Mouse (Mus musculus) cortical plate, adult 2 months (tissue): ENCODE measurements around the gene Enah. TPM values are rescaled to one million over a fixed set of nuclear protein-coding genes. Genes with fewer than 3 reads are reported as not detected.

Experiments used
- H3K27ac ChIP-seq: fragments of 200-500 bp; 2 replicates; pipeline ENCODE4 v1.5.1; 2012; ENCODE audit warnings: low read length, control low read depth, inconsistent platforms; ENCODE audit not compliant: insufficient read depth
- H3K4me1 ChIP-seq: fragments of 200-500 bp; 2 replicates; pipeline ENCODE4 v1.6.1; 2011; ENCODE audit warnings: low read length; ENCODE audit not compliant: control insufficient read depth, insufficient read depth
- H3K4me3 ChIP-seq: fragments of 200-500 bp; 2 replicates; pipeline ENCODE4 v1.5.1; 2011; ENCODE audit warnings: mild to moderate bottlenecking, low read length, control low read depth; ENCODE audit not compliant: insufficient read depth
- CTCF ChIP-seq: fragments of 200-500 bp; IDR thresholded peaks from 2 replicates; pipeline ENCODE4 v1.5.1; 2011; ENCODE audit warnings: mild to moderate bottlenecking, control low read depth, low read length; ENCODE audit not compliant: insufficient read depth; ENCODE audit errors: extremely low read depth
- POLR2A ChIP-seq: fragments of 200-500 bp; IDR thresholded peaks from 2 replicates; pipeline ENCODE4 v1.6.1; 2011; ENCODE audit warnings: mild to moderate bottlenecking, low read length, control low read depth; ENCODE audit not compliant: insufficient read depth; ENCODE audit errors: extremely low read depth
- polyA plus RNA-seq: library from polyadenylated mRNA; depleted of rRNA; stranded (reverse); fragments of >200 nt; gene quantifications from 2 replicates; pipeline ENCODE4 v1.2.3, GENCODE M21; 2012

Gene Enah
- polyA plus RNA-seq, 1 experiment: 52.6 TPM

DNA sequence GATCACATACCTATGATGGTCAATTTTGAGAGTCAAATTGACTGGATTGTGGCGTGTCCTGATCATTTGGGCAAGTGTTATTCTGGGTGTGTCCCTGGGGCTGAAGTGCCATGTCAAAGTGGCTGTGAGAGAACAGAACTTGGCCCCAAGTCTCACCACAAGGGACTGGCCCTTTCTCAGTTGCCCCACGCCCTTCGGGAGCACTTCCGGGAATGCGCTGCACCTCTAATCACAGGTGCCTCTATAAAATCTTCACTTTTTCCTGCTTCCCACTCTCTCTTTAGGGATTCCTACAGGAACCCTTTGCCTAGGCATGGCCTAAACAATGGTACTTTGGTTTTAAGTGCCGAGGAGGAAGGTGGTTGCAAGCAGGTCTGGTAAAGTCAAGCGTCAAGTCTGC is 130.1 kb downstream of the Enah start:
- no peak overlapping the region for H3K4me3 ChIP-seq
- TF ChIP-seq POLR2A: no peak
- H3K4me1 ChIP-seq: peaks cover 2% of the 10 kb centered on the region; the same call in 1 of the 2 replicates
- H3K27ac ChIP-seq: no peak overlapping the region

DNA sequence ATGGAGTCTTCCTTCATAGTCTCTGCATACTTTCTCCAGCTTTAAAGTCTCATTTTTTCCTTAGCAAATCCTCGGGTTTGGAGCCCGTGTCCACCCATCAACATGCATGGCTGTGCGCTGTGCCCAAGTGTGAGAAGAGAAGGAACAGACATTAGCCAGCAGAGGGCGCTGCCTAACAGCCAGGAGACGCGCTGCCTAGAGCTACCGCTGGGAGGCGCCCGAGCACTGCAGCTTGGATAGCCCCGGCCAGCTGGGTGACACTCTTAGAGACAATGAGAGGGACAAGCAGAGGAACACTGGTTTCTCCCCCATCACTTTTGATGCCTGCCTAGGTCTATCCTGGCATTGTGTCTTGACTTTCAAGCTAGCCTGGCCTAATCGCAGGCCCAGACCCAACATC is 131.0 kb downstream of the Enah start:
- Histone ChIP-seq H3K4me1 (no peaks in the 10 kb centered on the region), H3K27ac (no peak overlapping the region), H3K4me3 (no peak overlapping the region)
- TF ChIP-seq CTCF (peak; percentile 100), POLR2A (no peak)

DNA sequence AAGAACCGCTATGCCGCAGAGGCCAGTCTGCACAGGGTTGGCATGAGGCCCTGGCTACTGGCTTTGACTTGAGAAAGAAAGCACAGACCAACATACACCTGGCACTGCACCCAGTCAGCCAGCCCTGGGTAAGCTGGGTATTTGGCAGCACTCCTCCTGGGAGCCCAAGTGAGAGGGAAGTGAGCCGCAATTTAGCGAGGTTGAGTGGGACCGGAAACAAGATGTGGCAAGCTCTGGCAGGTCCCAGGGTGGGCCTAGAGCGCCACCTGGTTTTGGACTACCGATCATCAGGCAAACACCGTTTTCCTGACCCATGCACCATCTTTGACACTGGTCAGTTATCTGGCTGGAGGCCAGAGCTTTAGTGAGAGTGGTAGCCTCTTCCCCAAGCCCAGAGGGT is 138.3 kb downstream of the Enah start:
- Histone ChIP-seq H3K4me1 (no peaks in the 10 kb centered on the region), H3K27ac (no peak overlapping the region), H3K4me3 (no peak overlapping the region)
- TF ChIP-seq POLR2A: no peak
- TF ChIP-seq CTCF: peak; percentile 66

DNA sequence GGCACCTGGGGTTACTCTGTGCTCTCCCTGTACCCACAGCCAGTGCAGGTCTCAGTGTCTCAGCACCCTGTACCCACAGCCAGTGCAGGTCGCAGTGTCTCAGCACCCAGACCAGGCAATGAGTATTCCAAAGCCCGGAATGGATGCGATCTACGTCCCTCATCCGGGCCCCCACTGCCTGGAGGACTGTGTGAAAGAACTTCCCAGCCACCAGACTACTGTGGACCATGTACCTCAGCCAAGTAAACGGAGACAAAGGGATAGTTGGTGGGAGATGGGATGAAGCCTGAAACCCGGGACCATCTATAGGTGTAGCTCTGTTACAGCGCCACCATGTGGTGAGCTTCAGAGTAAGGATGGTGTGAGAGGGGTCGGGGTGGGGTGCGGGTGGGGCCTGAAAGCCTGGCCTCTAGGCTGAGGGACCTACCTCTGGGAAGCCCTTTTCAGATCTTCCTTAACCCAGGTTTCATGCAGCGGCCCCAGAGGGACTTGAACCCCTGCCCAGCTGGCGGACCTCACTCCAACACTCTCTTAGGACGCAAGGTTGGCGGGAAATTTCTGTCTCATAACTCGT is 139.0 kb downstream of the Enah start:
- no peak for TF ChIP-seq POLR2A
- 0 out of 2 replicates have a peak, but pooled peaks have one; percentile 17 for TF ChIP-seq CTCF
- Histone ChIP-seq H3K4me3 (no peak overlapping the region), H3K4me1 (no peaks in the 10 kb centered on the region), H3K27ac (no peak overlapping the region)

DNA sequence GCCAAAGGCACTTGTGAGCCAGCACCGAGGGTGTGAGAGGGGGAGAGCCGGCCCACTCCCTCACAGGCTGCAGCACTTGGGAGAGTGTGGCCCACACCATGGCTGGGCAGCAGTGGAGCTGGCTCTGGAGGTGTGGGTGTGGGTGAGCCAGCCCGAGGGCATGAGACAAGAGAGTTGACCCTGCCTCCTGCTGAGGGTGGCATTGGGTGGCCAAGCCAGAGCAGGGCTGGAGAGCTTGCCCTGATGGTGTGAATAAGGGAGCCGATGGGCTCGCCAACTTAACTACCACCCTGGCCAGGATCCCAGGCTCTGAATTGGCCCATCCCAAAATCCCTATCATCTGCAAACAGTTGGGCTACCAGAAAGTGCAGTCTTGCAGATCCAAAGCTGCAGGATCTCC is 141.4 kb downstream of the Enah start:
- no peak overlapping the region for H3K27ac ChIP-seq
- TF ChIP-seq POLR2A (no peak), CTCF (no peak)
- no peaks in the 10 kb centered on the region for H3K4me1 ChIP-seq
- H3K4me3 ChIP-seq: no peak overlapping the region

DNA sequence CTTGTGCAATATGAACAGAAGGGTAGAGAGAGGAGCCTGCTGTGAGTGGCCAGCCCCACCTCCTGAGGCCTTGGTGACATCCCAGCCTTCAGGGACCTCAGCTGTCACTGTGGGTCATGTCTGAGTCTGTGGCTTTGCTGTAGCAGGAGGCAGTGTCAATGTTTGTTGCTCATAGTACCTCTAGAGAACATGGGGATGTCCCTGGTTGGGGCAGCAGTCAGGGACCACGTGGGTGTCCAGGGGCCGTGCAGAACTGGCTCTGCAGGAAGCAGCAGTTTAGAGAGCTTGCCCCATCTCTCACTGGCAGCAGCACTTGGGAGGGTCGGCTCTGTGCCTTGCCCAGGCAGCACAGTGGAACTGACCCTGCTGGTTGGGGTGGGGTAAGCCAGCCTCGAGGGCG is 142.7 kb downstream of the Enah start:
- Histone ChIP-seq H3K4me3 (no peak overlapping the region), H3K4me1 (no peaks in the 10 kb centered on the region), H3K27ac (no peak overlapping the region)
- TF ChIP-seq CTCF (no peak), POLR2A (no peak)

DNA sequence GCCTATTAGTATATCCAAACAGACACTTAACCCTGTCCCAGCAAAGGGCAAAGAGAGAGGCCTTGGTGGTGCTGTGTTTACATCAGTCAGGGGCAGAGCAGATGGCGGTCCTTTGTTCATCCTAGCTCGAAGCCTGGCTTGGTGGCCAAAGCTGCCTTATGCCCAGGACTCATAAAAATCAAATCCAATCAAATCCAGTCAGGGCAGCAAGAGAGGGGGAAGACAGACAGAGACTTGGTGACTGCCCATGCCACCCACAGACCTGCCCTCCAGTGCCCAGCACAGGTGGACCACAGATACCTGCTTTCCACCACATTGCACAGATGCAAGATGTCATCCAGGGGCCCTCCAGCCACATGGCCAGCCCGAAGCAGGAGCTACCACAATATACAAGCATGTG is 143.1 kb downstream of the Enah start:
- Histone ChIP-seq H3K4me3 (no peak overlapping the region), H3K27ac (no peak overlapping the region), H3K4me1 (no peaks in the 10 kb centered on the region)
- TF ChIP-seq POLR2A (no peak), CTCF (no peak)

DNA sequence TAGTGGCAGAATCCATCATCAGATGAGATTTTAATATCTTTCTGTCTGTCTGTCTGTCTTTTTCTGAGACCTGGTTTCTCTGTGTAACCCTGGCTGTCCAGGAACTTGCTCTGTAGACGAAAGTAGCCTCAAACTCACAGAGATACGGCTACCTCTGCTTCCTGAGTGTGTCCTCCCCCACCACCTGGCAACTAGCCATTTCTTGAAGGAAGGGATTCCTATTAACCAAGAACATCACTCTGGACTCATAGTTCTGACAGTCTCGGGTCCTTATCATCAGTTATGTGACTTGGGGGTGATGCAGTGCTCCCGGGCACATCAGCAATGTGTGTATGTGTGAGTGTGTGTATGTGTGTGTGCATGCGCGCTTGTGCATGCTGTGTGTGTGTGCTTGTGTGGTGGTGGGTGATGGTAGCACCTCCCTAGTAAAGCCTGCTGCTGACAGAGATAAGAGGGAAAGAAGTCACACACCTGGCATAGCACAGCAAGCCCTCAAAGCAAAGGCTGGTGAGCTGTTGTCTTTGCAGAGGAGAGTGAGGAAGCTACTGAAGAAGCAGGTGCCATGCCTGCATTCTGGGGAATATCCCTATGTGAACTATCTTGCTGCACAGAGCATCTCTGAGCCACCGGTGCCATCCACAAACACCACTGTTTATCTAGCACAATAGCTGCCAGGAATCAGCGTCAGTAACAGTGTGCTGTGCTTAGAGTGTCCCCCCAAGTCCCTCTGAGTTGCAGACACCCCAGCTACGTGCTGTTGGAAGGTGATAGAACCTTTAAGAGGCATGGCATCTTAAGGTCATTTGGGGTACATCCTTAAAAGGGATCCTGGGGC is 146.5 kb downstream of the Enah start:
- H3K27ac ChIP-seq: no peak overlapping the region
- no peak overlapping the region for H3K4me3 ChIP-seq
- TF ChIP-seq POLR2A (no peak), CTCF (no peak)
- no peaks in the 10 kb centered on the region for H3K4me1 ChIP-seq

DNA sequence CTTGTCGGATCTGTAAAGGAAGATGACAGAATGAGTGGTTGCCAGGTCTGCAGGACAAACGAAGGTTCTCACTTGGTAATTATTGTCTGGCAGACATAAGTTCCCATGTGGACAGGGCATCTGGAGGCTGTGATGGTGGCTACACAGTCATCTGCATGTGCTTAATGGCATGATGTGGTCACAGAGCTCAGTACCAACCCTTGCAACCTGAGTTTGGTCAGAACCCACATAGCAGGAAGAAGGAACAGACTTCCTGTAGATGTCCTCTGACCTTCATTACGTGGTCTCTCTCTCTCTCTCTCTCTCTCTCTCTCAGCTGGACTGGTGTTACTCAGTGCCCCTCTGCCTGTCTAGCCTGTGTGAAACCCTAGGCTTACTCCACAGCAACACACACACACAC is 147.2 kb downstream of the Enah start:
- no peak overlapping the region for H3K4me3 ChIP-seq
- TF ChIP-seq CTCF: no peak
- TF ChIP-seq POLR2A: no peak
- no peak overlapping the region for H3K27ac ChIP-seq
- no peaks in the 10 kb centered on the region for H3K4me1 ChIP-seq
